Comparison of ENCODE assay signal across 13 mouse cellular contexts in genomic region chr12:100391890-100392289, GRCm38 (mm10).
DNase-seq lines count a peak whose midpoint lies in the region; ATAC-seq lines count a peak whose summit lies in the region.
"Had no signal": no experiment of that assay in that cellular context is flagged by ENCODE, and none has a peak within 500 bp of the region (broad histone marks: within the 10 kb centered on the region; RNA-seq: fewer than 3 reads in every experiment).

No protein-coding gene starts in this region.

- peak; percentile 63; the same call in 1 of the 2 replicates for ATAC-seq in forebrain, embryonic 15.5 days (replicated peaks)
- ATAC-seq in forebrain, embryonic 12.5 days (ENCODE audit: low FRiP score), result no peak
- peak; percentile 40; the same call in 1 of the 2 replicates for ATAC-seq in limb, embryonic 13.5 days (ENCODE audit: low FRiP score, low read depth)
- ATAC-seq in activated CD4-positive, CD25-positive, alpha-beta regulatory T cell, adult 4 months, result no peak

- no peaks in the 10 kb centered on the region for H3K9me3 ChIP-seq in forebrain, embryonic 15.5 days
- no peaks in the 10 kb centered on the region for H3K9me3 ChIP-seq in forebrain, embryonic 12.5 days
- H3K9me3 ChIP-seq in limb, embryonic 13.5 days, result no peaks in the 10 kb centered on the region
- no peaks in the 10 kb centered on the region for H3K9me3 ChIP-seq in limb, embryonic 10.5 days (replicated peaks)

- H3K27ac ChIP-seq in forebrain, embryonic 15.5 days (replicated peaks), result 0 out of 2 replicates have a peak overlapping the region, but pooled peaks have one; percentile 25
- H3K27ac ChIP-seq in forebrain, embryonic 12.5 days, result no peak overlapping the region
- H3K27ac ChIP-seq in limb, embryonic 13.5 days, result no peak overlapping the region
- H3K27ac ChIP-seq in limb, embryonic 10.5 days, result no peak overlapping the region
- H3K27ac ChIP-seq: kidney, postnatal 0 days had no signal

- H3K9ac ChIP-seq in forebrain, embryonic 15.5 days (replicated peaks), result no peak overlapping the region
- no peak overlapping the region for H3K9ac ChIP-seq in forebrain, embryonic 12.5 days
- no peak overlapping the region for H3K9ac ChIP-seq in limb, embryonic 13.5 days

- 0 out of 2 replicates have a peak, but pooled peaks cover 3% of the 10 kb centered on the region for H3K36me3 ChIP-seq in forebrain, embryonic 15.5 days
- peaks cover 23% of the 10 kb centered on the region; the same call in 1 of the 2 replicates for H3K36me3 ChIP-seq in forebrain, embryonic 12.5 days (replicated peaks)
- H3K36me3 ChIP-seq in limb, embryonic 13.5 days, result peaks cover 59% of the 10 kb centered on the region
- H3K36me3 ChIP-seq in limb, embryonic 10.5 days, result peaks cover 58% of the 10 kb centered on the region

- no peaks in the 10 kb centered on the region for H3K27me3 ChIP-seq in forebrain, embryonic 15.5 days
- H3K27me3 ChIP-seq in forebrain, embryonic 12.5 days, result no peaks in the 10 kb centered on the region
- no peaks in the 10 kb centered on the region for H3K27me3 ChIP-seq in limb, embryonic 13.5 days
- H3K27me3 ChIP-seq in limb, embryonic 10.5 days (ENCODE audit: low read depth, poor library complexity, severe bottlenecking), result no peaks in the 10 kb centered on the region

- WGBS in forebrain, embryonic 15.5 days, result 71% methylated on average over 9 of the region's 9 CpGs
- 93% methylated on average over 9 of the region's 9 CpGs for WGBS in forebrain, embryonic 12.5 days
- WGBS in limb, embryonic 13.5 days, result 90% methylated on average over 9 of the region's 9 CpGs
- 87% methylated on average over 9 of the region's 9 CpGs for WGBS in limb, embryonic 10.5 days

- no peak overlapping the region for H3K4me3 ChIP-seq in forebrain, embryonic 15.5 days
- H3K4me3 ChIP-seq in forebrain, embryonic 12.5 days (replicated peaks), result no peak overlapping the region
- H3K4me3 ChIP-seq in limb, embryonic 13.5 days, result no peak overlapping the region
- no peak overlapping the region for H3K4me3 ChIP-seq in limb, embryonic 10.5 days

- peaks cover 22% of the 10 kb centered on the region for H3K4me1 ChIP-seq in forebrain, embryonic 15.5 days
- H3K4me1 ChIP-seq in forebrain, embryonic 12.5 days, result peaks cover 9% of the 10 kb centered on the region
- no peaks in the 10 kb centered on the region for H3K4me1 ChIP-seq in limb, embryonic 13.5 days
- H3K4me1 ChIP-seq in limb, embryonic 10.5 days, result peaks cover 7% of the 10 kb centered on the region

- no peak for DNase-seq in limb, embryonic 10.5 days (ENCODE audit: low spot score)
- DNase-seq in cerebellum, adult 18-20 months, result peak; percentile 44 to 57
- DNase-seq in gastrocnemius, postnatal 14 days, result peak; percentile 33
- DNase-seq in ovary, postnatal 36 days (ENCODE audit: low spot score), result no peak
- DNase-seq: adrenal gland, postnatal 25 days; heart, postnatal 36 days; lung, adult 2 months; retina, postnatal 1 day had no signal

- intact Hi-C loops in gastrocnemius, postnatal 14 days (cut with DNase I; ENCODE audit: low total_unique reads), result no loop called here

- no peak overlapping the region for H3K4me2 ChIP-seq in forebrain, embryonic 15.5 days (replicated peaks)
- no peak overlapping the region for H3K4me2 ChIP-seq in forebrain, embryonic 12.5 days
- H3K4me2 ChIP-seq in limb, embryonic 13.5 days (replicated peaks), result no peak overlapping the region

Comparison
In these comparisons a context has a peak if more than half of its experiments do, and no peak if none do; other contexts are left out.
1. ATAC-seq: peak in forebrain, embryonic 15.5 days (single experiment) and limb, embryonic 13.5 days (single experiment); none in forebrain, embryonic 12.5 days (single experiment) and activated CD4-positive, CD25-positive, alpha-beta regulatory T cell, adult 4 months (single experiment).
2. DNase-seq: peak in cerebellum, adult 18-20 months (2 of 2) and gastrocnemius, postnatal 14 days (single experiment); none in limb, embryonic 10.5 days (single experiment) and ovary, postnatal 36 days (single experiment).